Mouse (Mus musculus): ENCODE measurements around the gene Timm44.

The Timm44 gene

DNA sequence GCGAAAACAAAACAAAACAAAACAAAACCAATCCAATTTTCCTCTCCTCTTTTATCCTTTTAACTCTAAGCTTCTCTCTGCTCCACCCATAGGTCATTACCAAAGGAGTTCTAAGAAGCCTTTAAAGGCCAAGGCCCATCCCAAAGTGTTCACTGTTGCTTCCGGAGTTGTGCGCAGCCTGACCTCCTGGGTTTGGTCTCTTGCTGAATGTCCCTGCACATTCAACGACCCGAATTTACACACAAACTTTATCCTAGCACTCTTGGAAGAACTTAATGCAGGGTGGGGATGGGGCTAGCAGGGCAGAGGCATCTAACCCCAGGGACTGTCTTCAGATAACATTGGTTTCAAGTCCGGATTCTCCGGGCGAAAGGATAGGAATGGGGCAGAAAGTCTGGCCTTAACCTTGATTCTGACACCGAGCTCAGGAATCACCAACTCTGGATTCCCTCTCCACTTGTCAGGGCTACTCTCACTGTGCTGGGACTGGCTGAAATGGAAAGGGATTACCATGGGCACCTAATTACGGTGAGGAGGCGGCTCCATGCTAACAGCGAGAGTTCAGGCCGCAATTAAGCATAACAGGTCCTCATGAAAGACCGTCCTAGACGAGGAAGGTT, 37.8 kb downstream of the Timm44 start:
- peak in 1 of 2 experiments; percentile 10 for DNase-seq

DNA sequence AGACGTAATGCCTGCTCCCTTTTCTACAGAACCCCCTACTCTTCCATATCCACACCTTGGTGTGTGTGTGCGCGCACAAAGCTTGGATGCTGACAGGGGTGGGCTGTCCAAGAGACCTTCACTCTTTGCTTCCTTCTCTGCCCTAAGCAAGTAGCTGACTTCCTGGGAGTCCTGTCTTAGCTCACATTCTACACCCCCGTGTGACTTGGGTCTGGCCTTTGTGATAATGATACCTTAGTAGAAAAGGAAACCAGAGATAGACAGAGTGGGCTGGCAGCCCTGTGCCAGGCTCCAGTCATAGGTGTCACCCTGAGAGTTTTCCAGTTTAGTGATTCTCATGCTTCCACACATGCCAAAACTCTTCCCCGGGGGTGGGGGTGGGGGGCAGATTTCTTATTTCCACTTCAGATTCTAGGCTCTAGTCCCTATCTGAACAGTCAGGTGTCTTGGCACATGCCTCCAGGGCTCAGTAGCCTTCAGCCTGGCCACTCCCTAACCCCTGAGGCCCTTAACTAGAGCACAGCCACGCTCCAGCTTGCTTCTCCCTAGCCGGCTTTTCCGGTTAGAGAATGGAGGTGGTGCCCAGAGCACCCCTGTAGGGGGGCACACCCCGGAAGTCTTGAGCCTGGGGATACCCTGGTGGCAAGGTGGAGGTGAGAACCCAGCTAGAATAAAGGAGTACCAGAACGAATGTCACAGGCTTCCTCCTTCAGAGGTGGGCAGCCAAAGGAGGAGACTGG, 44.9 kb downstream of the Timm44 start:
- DNase-seq = no peak

GRCm38 (mm10) chr8:4229784-4230183, 45.9 kb downstream of the Timm44 start:
- DNase-seq = no peak

GRCm38 (mm10) chr8:4227919-4228318, 47.8 kb downstream of the Timm44 start:
- DNase-seq = no peak

DNA sequence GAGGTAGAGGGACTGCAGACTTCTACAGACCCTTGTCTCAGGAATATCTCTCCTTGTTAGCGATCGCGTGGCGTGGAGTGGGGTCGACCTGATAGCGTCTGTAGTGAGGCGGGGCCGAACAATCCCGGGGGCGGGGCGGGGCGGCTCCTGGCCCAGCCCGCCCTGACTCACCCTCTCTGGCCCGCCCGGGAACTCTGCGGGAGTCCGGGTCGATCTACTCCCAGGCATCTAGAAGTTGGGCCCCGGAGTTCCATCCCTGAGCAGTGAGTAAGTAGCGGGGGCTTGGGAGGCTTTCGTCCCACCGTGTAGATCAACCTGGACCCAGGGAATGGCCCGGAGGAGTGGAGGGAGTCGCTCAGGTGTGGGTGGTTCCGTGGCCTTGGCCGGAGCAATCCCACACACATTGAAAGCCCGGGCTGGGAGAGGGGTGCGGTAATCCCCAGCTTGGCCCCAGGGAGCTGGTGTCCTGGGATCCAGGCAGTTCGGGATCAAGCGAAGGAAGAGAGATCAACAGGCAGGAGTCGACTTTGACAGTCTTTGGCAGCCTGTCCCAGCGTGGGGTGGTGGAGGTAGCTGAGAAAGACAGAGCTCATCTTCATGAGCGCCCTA, 48.9 kb downstream of the Timm44 start, which contains the start of gene Lrrc8e:
Gene Lrrc8e, plus strand, starts transcription at position 89 of the 609 bp plus-strand sequence.
- peak in 1 of 2 experiments; percentile 9 for DNase-seq

DNA sequence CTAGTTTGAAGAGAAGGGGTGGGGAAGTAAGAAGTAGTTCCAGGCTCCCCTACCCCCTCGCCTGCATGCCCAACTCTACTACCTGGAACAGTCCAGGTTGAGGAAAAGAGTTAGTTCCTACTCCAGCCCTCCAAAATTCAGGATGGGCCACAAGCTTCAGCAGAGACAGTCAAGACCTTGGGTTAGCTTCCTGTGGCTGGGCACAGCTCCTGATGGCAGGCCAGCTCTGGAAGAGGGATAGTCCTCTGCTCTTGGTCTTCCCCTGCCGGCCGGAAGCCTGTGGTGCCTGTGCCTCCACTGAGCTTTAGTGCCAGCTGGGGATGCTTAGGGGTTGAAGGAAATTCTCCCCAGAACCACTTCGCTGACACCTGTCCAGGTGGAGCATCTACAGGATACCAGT, 49.4 kb downstream of the Timm44 start:
- peak in 1 of 2 experiments; percentile 1 for DNase-seq

GRCm38 (mm10) chr8:4222059-4222458, 53.7 kb downstream of the Timm44 start:
- no peak for DNase-seq

DNA sequence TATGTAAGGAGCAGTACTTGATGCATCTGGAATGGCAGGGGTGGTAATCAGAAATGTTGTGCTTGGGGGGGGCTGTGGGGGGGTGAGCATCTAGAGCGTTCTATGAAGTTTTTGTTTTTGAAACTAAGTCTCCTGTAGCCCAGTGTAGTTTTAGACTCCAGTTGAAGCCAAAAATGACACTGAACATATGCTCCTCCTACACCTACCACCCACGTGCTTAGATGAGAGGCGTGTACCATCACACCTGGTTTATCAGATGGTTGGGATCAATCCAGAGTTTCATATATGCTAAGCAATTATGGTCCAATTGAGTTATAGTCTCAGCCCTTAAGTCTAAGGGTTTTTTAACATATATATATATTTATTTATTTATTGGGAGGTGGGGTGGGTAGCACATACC, 56.1 kb downstream of the Timm44 start:
- no peak for DNase-seq

DNA sequence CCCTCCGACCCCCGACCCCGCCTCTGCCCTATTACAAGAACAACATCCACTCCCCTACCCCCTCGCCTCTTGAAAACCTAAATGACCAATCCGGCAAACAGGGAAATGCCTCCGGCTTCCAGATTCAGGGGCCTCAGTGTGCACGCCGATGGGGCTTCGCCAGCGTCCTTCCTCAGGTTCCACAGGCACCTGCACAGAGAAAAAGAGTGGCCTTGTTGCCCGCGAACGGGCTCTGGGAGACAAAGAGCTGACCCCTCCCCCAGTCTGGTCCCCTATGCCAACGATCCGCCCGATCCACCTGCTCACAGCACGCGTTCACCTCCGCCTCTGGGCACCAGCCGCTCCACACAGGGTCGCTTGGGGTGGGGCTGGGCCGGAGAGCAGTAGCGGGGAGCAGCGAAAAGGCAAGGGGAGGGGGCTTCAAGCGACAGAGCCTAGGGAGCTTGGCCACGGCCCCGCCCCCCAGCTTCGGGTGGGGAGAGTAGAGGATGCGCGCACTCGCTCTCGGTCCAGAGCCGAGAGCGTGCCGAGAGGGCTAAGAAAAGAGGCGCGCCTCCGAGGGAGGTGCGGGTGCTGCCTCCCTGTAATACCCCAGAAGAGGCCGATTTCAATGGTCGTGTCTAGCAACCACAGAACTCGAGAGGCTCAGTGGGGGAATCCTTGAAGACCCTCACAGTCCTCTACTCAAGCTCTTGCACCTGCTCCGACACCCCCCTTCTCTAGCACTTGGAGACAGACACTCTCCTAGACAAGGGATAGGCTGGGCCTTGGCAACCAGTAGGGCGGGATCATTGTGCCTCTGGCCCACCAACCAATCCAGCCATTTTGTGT, 58.7 kb downstream of the Timm44 start, which contains the start of gene Prr36:
Gene Prr36, minus strand, starts transcription at position 669 of the 831 bp plus-strand sequence.
- DNase-seq = peak; percentile 52 to 57

GRCm38 (mm10) chr8:4216296-4216695, 59.4 kb downstream of the Timm44 start:
- DNase-seq = no peak

DNA sequence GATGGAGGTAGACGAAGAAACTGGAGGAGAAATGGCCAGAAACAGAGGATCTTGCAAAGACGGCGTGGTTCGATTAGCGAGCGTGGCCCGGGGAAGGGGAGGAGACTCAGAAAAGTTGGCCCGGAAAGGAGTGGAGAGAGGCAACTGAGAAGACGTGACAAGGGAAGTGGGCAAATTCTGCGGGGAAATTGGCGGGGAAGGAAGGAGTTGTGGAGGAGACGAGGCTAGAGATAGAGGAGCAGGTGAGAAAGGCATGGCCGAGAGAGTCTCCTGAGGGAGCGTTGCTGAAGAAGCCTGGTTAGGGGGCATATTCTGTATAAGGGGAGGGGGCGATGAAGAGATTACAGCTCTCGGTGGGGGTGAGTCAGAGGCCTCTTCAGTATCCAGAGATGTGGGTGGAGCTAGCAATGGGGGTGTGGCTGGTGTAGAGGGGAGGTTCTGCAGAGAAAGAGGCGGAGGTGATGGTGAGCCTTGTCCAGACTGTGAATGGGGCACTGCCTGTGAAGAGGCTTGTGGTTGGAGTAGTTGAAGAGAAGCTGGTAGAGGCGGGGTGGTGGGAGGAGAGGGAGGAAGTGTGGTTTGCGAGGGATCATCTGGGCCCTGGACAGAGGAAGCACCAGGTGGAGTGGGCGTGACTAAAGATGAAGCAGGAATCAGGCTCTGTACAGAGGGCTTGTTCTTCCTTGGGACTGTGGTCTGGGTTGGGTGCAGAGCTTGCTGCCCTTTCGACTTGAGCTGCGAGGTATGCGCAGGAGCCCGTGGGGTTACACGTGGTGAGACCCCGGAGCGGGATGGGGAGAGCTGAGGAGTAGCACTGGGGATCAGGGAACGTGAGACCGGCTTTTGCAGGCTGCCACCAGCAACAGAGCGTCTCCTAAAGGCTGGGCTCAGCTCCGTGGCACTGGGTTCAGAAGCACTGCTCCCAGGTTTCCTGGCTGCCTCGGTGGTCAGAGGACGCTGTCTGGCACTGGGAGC, 61.4 kb downstream of the Timm44 start:
- DNase-seq = no peak

DNA sequence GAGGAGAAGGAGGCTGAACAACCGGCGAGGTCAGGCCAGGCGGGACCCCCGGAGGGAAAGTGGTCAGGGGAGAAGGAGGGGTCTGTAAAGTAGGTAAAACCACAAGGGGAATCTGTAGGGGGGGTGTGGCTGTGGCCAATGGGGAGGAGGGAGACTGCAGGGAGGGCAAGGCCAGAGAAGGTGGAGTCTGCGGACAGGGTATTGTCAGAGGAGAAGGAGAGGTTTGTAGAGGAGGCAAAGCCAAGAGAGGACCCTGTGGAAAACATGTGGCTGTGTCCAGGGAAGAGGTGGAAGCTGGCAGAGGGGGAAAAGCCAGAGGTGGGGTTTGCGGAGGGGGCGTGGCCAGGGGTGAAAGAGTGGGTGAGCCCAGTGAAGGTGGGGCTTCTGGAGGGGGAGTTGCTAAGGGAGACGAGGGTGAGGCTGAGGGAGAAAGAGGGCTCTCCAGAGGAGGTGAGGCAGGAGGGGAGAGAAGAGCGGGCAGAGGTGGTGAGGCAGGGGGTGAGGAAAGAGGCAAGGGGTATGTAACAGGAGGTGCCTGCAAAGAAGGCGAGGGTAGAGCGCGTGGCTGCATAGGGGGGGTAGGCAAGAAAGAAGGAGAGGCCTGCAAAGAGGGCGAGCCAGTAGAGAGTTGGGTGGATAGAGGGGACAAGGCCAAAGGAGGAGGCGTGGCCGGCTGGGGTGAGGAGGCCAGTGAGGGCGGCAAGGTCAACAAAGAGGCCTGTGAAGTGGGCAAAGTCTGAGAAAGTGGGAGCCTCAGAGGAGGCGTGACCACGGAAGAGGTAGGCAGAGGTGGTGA, 62.3 kb downstream of the Timm44 start:
- DNase-seq = no peak

GRCm38 (mm10) chr8:4212809-4213209, 62.9 kb downstream of the Timm44 start:
- no peak for DNase-seq

DNA sequence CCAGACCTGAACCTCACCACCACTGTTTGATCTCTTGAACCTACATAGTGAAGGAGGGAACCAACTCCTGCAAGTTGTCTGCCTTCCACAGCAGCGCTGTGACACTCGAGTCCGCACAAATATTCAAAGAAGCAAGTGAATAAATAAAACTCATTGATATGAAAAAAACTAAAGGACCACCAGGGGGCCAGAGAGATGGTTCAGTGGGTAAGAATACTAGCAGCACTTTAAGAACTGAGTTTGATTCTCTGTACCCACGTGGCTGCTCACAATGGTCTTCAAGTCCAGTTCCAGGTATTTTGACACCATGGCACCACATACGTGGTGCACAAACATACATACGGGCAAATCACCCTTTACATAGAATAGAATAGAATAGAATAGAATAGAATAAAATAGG, 64.6 kb downstream of the Timm44 start:
- no peak for DNase-seq

Measured in cerebellum, postnatal 36 days (tissue).